Mouse (Mus musculus) kidney, adult 2 months (tissue): Measurements from ENCODE around the gene Carmil3.

Experiments
- CTCF ChIP-seq: fragments of 200-500 bp; conservative IDR thresholded peaks from 2 replicates; pipeline ENCODE4 v1.5.1; 2011; ENCODE audit warnings: low read depth, mild to moderate bottlenecking, control low read depth, low read length, moderate library complexity, mixed read lengths; ENCODE audit not compliant: insufficient read depth, insufficient read length
- POLR2A ChIP-seq: fragments of 200-500 bp; IDR thresholded peaks from one replicate; pipeline ENCODE4 v1.6.1; 2011; ENCODE audit warnings: low read depth, low read length, control low read depth

GRCm38 (mm10) chr14:55461757-55462156 lies 28.7 kb upstream of the Carmil3 start:
- TF ChIP-seq CTCF (no peak), POLR2A (no peak)
